Mouse (Mus musculus) kidney, adult 2 months (tissue): ENCODE measurements around the gene Mprip. TPM values are rescaled to one million over a fixed set of nuclear protein-coding genes. Genes with fewer than 3 reads are reported as not detected.
A peak's percentile ranks its signal among the peaks of the same experiment; 100 is the strongest.

Experiments
- DNase-seq: peaks from one replicate; pipeline ENCODE4 v3.0.0; 2021
- H3K27ac ChIP-seq: fragments of 200-500 bp; 2 replicates; pipeline ENCODE4 v1.5.1; 2012; ENCODE audit warnings: low read depth, low read length, control low read depth, inconsistent platforms; ENCODE audit not compliant: insufficient read depth
- H3K27me3 ChIP-seq: fragments of 200-500 bp; replicated peaks from 2 replicates; pipeline ENCODE4 v1.6.1; 2012; ENCODE audit warnings: mild to moderate bottlenecking, moderate library complexity, low read length, inconsistent platforms; ENCODE audit not compliant: control insufficient read depth, insufficient read depth
- H3K36me3 ChIP-seq: fragments of 200-500 bp; 2 replicates; pipeline ENCODE4 v1.6.1; 2012; ENCODE audit warnings: mild to moderate bottlenecking, moderate library complexity, low read length, inconsistent platforms; ENCODE audit not compliant: control insufficient read depth, insufficient read depth
- H3K4me1 ChIP-seq: fragments of 200-500 bp; 2 replicates; pipeline ENCODE4 v1.6.1; 2011; ENCODE audit warnings: low read length; ENCODE audit not compliant: control insufficient read depth, insufficient read depth
- H3K4me3 ChIP-seq: fragments of 200-500 bp; 2 replicates; pipeline ENCODE4 v1.5.1; 2011; ENCODE audit warnings: mild to moderate bottlenecking, low read depth, low read length, control low read depth; ENCODE audit not compliant: insufficient read depth
- CTCF ChIP-seq: fragments of 200-500 bp; conservative IDR thresholded peaks from 2 replicates; pipeline ENCODE4 v1.5.1; 2011; ENCODE audit warnings: low read depth, mild to moderate bottlenecking, control low read depth, low read length, moderate library complexity, mixed read lengths; ENCODE audit not compliant: insufficient read depth, insufficient read length
- POLR2A ChIP-seq: fragments of 200-500 bp; IDR thresholded peaks from one replicate; pipeline ENCODE4 v1.6.1; 2011; ENCODE audit warnings: low read depth, low read length, control low read depth
- WGBS: fragments of 180-500 bp; shearing (Covaris S2); methylation state at CpG from one replicate; pipeline ENCODE4 v1.1.7; 2018; 5-methylcytosine and 5-hydroxymethylcytosine counted together
- polyA plus RNA-seq: library from polyadenylated mRNA; depleted of rRNA; stranded (reverse); fragments of >200 nt; gene quantifications from 2 replicates; pipeline ENCODE4 v1.2.3, GENCODE M21; 2012

The Mprip gene
- polyA plus RNA-seq, 1 experiment: 115 TPM

DNA sequence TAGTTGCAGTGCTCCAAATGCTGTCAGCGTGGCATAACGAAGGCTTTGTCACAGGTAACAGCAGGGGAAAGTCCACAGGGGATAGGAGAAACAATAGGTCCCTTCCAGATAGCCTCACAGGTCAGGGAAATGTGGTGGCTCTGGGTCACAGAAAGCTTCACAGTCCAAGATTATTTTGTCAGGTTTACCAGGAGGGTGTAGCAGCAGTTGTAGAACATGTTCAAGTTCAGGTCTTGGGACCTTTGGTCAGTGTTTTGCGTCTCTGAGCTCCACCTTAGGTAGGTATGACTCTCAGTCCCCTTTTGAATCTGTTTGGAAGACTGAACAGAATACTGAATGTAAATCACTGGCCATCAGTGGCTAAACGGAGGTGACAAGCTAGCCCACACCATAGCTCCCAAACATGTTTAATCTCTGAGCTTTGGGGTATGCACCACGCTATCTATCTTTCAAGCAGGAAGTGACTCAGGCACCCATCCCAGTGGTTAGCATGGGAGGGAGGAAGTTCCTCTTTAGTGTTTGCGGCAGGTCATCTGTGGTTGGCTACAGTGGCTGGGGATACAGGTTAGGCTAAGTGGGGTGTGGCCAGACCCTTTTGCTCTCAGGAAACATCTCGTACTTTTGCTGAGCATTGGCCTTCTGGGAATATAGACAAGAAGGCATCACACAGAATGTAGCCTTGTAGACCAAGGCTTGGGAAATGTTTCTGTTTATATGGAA, 24.2 kb upstream of the Mprip start:
- no peak for TF ChIP-seq POLR2A
- no peak for TF ChIP-seq CTCF
- Histone ChIP-seq H3K36me3 (no peaks in the 10 kb centered on the region), H3K4me1 (no peaks in the 10 kb centered on the region), H3K4me3 (no peak overlapping the region), H3K27me3 (no peaks in the 10 kb centered on the region), H3K27ac (no peak overlapping the region)
- DNase-seq: no peak
- WGBS: 71% methylated on average over 7 of the region's 7 CpGs

DNA sequence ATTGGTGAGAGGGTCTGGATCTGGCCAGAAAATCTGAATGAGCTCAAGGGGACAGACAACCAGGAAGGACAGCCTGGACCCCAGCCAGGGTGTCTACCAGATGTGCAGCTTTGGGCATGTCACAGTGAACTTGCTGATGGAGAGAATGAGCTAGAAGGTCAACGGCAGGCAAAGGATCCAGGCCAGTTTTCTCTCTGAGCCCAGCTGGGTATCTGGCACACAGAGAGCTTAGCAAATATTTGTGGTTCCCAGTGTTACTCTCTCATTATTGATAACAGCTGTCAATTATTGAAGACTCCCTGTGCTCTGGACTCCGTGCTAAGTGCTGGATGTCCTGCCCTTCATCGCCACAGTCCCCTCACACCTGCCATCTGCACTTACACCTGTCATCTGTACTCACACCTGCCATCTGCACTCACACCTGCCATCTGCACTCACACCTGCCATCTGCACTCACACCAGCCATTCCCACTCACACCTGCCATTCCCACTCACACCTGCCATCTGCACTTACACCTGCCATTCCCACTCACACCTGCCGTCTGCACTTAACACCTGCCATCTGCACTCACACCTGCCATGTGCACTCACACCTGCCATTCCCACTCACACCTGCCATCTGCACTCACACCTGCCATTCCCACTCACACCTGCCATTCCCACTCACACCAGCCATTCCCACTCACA, 21.0 kb upstream of the Mprip start:
- H3K27me3 ChIP-seq: no peaks in the 10 kb centered on the region
- WGBS: 84% methylated on average over 4 of the region's 4 CpGs
- H3K4me1 ChIP-seq: no peaks in the 10 kb centered on the region
- no peak overlapping the region for H3K4me3 ChIP-seq
- no peak overlapping the region for H3K27ac ChIP-seq
- no peak for TF ChIP-seq CTCF
- TF ChIP-seq POLR2A: no peak
- no peak for DNase-seq
- H3K36me3 ChIP-seq: no peaks in the 10 kb centered on the region

DNA sequence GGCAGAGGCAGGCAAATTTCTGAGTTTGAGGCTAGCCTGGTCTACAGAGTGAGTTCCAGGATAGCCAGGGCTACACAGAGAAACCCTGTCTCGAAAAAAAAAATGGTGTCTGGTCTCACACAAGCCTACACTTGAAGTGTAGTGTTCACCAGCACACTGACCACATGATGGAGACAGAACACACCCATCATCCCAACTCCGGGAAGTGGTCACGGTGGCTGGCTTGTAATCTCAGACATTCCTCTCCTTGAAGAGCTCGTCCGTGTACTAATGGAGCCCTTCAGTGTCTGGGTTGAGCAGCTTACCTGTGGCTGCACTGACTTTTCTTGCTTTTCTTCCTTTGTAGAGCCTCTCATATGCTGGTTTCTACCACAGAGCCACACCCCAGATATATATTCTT, 19.9 kb upstream of the Mprip start:
- no peak overlapping the region for H3K4me3 ChIP-seq
- 38% methylated on average over 5 of the region's 5 CpGs for WGBS
- H3K4me1 ChIP-seq: no peaks in the 10 kb centered on the region
- no peak overlapping the region for H3K27ac ChIP-seq
- peak; percentile 35 for DNase-seq
- no peaks in the 10 kb centered on the region for H3K36me3 ChIP-seq
- TF ChIP-seq CTCF: peak; percentile 51
- no peak for TF ChIP-seq POLR2A
- H3K27me3 ChIP-seq: no peaks in the 10 kb centered on the region

GRCm38 (mm10) chr11:59642420-59642819, 18.7 kb upstream of the Mprip start:
- H3K27ac ChIP-seq: no peak overlapping the region
- 84% methylated on average over 8 of the region's 8 CpGs for WGBS
- no peaks in the 10 kb centered on the region for H3K4me1 ChIP-seq
- H3K27me3 ChIP-seq: no peaks in the 10 kb centered on the region
- TF ChIP-seq CTCF (no peak), POLR2A (no peak)
- H3K36me3 ChIP-seq: no peaks in the 10 kb centered on the region
- no peak for DNase-seq
- no peak overlapping the region for H3K4me3 ChIP-seq

DNA sequence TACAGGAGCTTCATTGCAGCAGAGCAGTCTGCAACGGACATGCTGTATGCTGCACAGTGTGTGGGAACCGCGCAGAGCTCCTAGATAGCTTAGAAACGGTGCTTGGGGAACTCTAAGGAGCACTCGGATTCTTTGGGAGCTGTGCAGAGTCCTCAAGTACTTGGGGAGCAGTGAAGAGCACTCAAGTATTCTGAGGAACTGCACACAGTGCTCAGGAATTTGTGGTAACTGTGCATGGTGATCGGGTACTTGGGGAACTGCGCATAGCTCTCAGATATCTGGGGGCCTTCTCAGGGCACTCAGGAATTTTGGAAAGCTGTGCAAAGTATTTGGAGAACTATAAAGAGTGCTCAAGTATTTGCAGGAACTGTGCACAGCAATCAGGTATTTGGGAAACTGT, 16.1 kb upstream of the Mprip start:
- 61% methylated on average over 7 of the region's 7 CpGs for WGBS
- no peak for DNase-seq
- no peaks in the 10 kb centered on the region for H3K4me1 ChIP-seq
- TF ChIP-seq CTCF (no peak), POLR2A (no peak)
- H3K27ac ChIP-seq: no peak overlapping the region
- no peaks in the 10 kb centered on the region for H3K36me3 ChIP-seq
- H3K27me3 ChIP-seq: no peaks in the 10 kb centered on the region
- no peak overlapping the region for H3K4me3 ChIP-seq

DNA sequence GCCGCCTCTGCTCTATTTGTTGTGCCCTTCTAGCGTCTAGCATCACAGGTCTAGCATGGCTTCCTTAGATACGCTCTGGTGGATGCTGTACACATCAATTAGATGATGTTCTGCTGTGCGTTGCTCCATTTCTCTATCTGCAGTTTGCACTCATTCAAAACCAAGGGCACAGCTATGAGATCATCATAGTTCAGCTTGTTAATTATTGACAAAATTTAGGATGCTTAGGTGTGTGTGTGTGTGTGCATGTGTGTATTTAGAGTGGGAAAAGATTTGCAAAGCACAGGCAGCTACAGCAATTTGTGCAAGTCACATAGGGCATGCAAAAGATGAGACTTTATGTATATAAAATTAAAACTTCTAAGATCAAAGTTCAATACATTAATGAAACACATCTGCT, 12.0 kb upstream of the Mprip start:
- no peak overlapping the region for H3K4me3 ChIP-seq
- H3K4me1 ChIP-seq: no peaks in the 10 kb centered on the region
- DNase-seq: no peak
- H3K27me3 ChIP-seq: no peaks in the 10 kb centered on the region
- no peaks in the 10 kb centered on the region for H3K36me3 ChIP-seq
- 58% methylated on average over 4 of the region's 4 CpGs for WGBS
- no peak overlapping the region for H3K27ac ChIP-seq
- TF ChIP-seq CTCF: no peak
- no peak for TF ChIP-seq POLR2A

- no peaks in the 10 kb centered on the region for H3K36me3 ChIP-seq
- H3K27ac ChIP-seq: no peak overlapping the region
- DNase-seq: no peak
- TF ChIP-seq CTCF: no peak
- TF ChIP-seq POLR2A: no peak
- WGBS: 78% methylated on average over 2 of the region's 2 CpGs
- H3K4me1 ChIP-seq: peaks cover 6% of the 10 kb centered on the region
- H3K27me3 ChIP-seq: no peaks in the 10 kb centered on the region
- no peak overlapping the region for H3K4me3 ChIP-seq
Observed at GRCm38 (mm10) chr11:59653003-59653402, 8.1 kb upstream of the Mprip start.

DNA sequence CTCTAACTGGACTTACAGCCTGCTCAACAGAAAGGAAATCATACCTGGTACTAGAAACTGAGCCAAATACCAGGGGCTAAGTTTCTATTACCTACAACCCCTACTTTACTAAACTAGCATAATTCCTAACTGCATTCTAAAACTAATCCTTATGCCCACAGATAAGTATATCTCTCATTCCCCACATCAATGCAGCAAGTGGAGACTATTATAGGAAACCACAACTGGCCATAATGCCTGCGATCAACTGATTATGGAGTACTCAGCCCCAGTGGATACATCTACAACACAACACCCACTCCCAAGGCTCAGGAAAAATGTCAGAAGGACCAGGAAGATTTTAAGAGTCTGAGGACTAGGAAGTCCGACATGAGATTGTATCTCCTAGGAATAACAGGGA, 7.6 kb upstream of the Mprip start:
- 96% methylated on average over 2 of the region's 2 CpGs for WGBS

More for the DNA sequence above, 7.6 kb upstream of the Mprip start:
- no peak for TF ChIP-seq CTCF
- TF ChIP-seq POLR2A: no peak
- no peaks in the 10 kb centered on the region for H3K36me3 ChIP-seq
- no peaks in the 10 kb centered on the region for H3K27me3 ChIP-seq
- no peak overlapping the region for H3K27ac ChIP-seq
- no peak overlapping the region for H3K4me3 ChIP-seq
- DNase-seq: no peak
- H3K4me1 ChIP-seq: peaks cover 6% of the 10 kb centered on the region
